Mouse (Mus musculus): Measurements from ENCODE around the gene Naxd. TPM values are rescaled to one million over a fixed set of nuclear protein-coding genes. Genes with fewer than 3 reads are reported as not detected.
A peak's percentile ranks its signal among the peaks of the same experiment; 100 is the strongest.

The Naxd gene
- polyA plus RNA-seq, 1 experiment from 2014 or later, result 145 TPM

DNA sequence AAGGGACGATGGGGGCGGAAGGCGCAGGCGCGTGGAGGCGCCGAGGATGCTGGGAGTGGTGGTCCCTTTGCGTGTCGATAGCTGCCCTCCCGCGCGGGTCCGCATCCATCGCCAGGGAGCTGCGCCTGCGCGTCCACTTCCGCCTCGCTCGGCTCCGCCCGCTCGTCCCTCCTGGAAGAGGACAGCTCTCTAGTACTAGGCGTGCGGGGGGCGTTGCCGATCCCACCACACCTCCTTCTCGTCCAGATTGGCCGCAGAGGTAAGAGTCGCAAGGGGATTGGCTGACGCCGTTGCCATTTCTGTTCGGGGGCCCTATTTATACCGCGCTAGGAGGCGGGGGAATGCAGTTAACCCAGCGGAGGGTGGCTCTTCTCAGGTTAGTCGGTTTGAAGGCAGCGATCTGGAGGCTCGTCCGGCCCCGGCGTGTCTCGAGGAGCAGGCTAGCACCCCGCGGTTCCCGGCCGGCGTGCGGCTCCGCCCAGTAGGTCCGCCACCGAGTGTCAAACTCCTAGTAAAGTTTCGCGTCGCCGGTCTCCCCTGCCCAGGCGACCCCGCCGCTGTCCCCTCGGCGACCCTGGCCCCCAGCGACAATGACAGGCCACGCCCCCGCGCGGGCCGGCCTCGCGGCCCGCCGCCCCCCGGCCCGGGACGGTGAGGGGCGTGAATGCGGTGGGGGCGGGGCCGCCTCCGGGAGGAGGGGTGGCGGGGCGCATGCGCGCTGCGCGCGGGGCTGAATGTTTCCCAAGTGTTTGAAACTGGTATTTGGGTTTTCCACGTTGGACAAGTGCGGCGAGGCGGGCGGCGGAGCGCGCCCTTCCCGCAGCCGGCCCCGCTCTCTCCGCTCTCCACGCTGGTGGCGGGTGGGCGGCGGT lies 58.6 kb downstream of the Naxd start:
- WGBS, result under 1% methylated on average over 103 of the region's 103 CpGs
- peaks cover 28% of the 10 kb centered on the region for H3K4me1 ChIP-seq (replicated peaks; ENCODE audit: control insufficient read depth, insufficient read depth, low read length)
- no peaks in the 10 kb centered on the region for H3K36me3 ChIP-seq (replicated peaks; ENCODE audit: control insufficient read depth, insufficient read depth)
- DNase-seq (ENCODE audit: low spot score) (peak; percentile 98), ATAC-seq (ENCODE audit: low FRiP score) (peak; percentile 88)
- peak overlapping the region; percentile 93 for H3K9ac ChIP-seq
- H3K27ac ChIP-seq, result peak overlapping the region; percentile 100
- peak overlapping the region; percentile 59 for H3K4me2 ChIP-seq (replicated peaks)
- no peaks in the 10 kb centered on the region for H3K27me3 ChIP-seq (ENCODE audit: control insufficient read depth, insufficient read depth, low read length)
- H3K4me3 ChIP-seq (replicated peaks; ENCODE audit: low read length), result peak overlapping the region; percentile 91
- no peaks in the 10 kb centered on the region for H3K9me3 ChIP-seq (ENCODE audit: control insufficient read depth, low read length)

DNA sequence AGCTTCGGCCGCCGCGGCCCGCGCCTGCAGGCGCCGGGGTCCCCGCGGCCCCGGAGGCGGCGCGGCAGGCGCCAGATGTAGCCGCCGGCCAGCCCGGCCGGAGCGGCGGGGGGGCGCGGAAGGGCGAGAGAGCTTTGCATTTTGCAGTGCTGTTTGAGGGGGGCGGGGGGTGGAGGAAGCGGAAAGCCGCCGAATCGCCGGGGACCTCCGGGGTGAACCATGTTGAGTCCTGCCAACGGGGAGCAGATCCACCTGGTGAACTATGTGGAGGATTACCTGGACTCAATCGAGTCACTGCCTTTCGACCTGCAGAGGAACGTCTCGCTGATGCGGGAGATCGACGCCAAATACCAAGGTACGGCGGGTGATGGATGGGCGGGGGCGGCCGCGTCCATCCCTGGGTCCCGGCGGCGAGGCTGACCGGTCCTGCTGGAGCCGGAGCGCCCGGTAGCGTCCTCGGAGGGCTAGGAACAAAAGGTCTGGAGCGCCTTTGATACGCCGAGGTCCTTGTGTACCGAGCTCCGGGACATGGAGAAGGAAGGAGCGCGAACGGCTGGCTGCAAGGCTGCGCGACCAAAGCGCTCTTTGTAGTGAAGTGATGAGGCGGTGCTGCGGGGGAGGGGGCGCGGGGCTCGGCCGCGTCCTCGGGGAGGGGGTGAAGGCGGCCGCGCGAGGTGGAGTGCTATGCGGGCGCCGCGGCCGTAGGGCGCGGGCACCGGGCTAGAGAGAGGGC lies 59.6 kb downstream of the Naxd start:
- peak overlapping the region; percentile 93 for H3K9ac ChIP-seq
- WGBS, result under 1% methylated on average over 82 of the region's 85 CpGs
- H3K4me2 ChIP-seq (replicated peaks), result peak overlapping the region; percentile 59
- H3K4me1 ChIP-seq (replicated peaks; ENCODE audit: control insufficient read depth, insufficient read depth, low read length), result peaks cover 27% of the 10 kb centered on the region
- no peaks in the 10 kb centered on the region for H3K27me3 ChIP-seq (ENCODE audit: control insufficient read depth, insufficient read depth, low read length)
- H3K36me3 ChIP-seq (replicated peaks; ENCODE audit: control insufficient read depth, insufficient read depth), result peaks cover 6% of the 10 kb centered on the region
- H3K9me3 ChIP-seq (ENCODE audit: control insufficient read depth, low read length), result no peaks in the 10 kb centered on the region
- peak overlapping the region; percentile 91 for H3K4me3 ChIP-seq (replicated peaks; ENCODE audit: low read length)
- DNase-seq (ENCODE audit: low spot score) (peak; percentile 31), ATAC-seq (ENCODE audit: low FRiP score) (no peak)
- peak overlapping the region; percentile 100 for H3K27ac ChIP-seq

DNA sequence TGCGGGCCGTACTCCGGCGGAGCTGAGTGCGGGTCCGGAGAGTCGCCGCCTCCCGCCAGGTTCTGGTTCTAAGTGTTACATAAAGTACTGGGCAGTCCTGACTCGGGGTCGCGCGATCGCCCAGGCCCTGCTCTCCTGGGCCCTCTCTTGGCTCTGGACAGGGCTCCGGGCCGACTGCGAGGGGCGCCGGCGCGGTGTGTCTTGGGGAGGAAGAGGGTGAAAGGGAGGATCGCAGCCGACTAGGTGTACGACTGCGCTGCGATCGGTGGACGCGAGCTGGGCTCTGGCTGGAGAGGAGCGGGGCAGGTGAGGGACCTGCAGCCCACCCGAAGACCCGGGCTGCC lies 60.1 kb downstream of the Naxd start:
- ATAC-seq (ENCODE audit: low FRiP score) (no peak), DNase-seq (ENCODE audit: low spot score) (peak; percentile 26)
- peaks cover 12% of the 10 kb centered on the region for H3K36me3 ChIP-seq (replicated peaks; ENCODE audit: control insufficient read depth, insufficient read depth)
- peak overlapping the region; percentile 100 for H3K27ac ChIP-seq
- H3K4me3 ChIP-seq (replicated peaks; ENCODE audit: low read length), result peak overlapping the region; percentile 91
- WGBS, result under 1% methylated on average over 32 of the region's 32 CpGs
- no peaks in the 10 kb centered on the region for H3K9me3 ChIP-seq (ENCODE audit: control insufficient read depth, low read length)
- peaks cover 27% of the 10 kb centered on the region for H3K4me1 ChIP-seq (replicated peaks; ENCODE audit: control insufficient read depth, insufficient read depth, low read length)
- H3K27me3 ChIP-seq (ENCODE audit: control insufficient read depth, insufficient read depth, low read length), result no peaks in the 10 kb centered on the region
- peak overlapping the region; percentile 93 for H3K9ac ChIP-seq
- peak overlapping the region; percentile 59 for H3K4me2 ChIP-seq (replicated peaks)

- Histone ChIP-seq H3K36me3 (replicated peaks; ENCODE audit: control insufficient read depth, insufficient read depth) (peaks cover 15% of the 10 kb centered on the region), H3K4me1 (replicated peaks; ENCODE audit: control insufficient read depth, insufficient read depth, low read length) (peaks cover 27% of the 10 kb centered on the region), H3K9ac (peak overlapping the region; percentile 93), H3K9me3 (ENCODE audit: control insufficient read depth, low read length) (no peaks in the 10 kb centered on the region), H3K4me3 (replicated peaks; ENCODE audit: low read length) (peak overlapping the region; percentile 91), H3K27me3 (ENCODE audit: control insufficient read depth, insufficient read depth, low read length) (no peaks in the 10 kb centered on the region), H3K27ac (peak overlapping the region; percentile 100), H3K4me2 (replicated peaks) (peak overlapping the region; percentile 65)
- DNase-seq (ENCODE audit: low spot score) (peak; percentile 96), ATAC-seq (ENCODE audit: low FRiP score) (peak; percentile 85)
- under 1% methylated on average over 64 of the region's 67 CpGs for WGBS
Observed at GRCm38 (mm10) chr8:11557768-11558629, 60.7 kb downstream of the Naxd start.

DNA sequence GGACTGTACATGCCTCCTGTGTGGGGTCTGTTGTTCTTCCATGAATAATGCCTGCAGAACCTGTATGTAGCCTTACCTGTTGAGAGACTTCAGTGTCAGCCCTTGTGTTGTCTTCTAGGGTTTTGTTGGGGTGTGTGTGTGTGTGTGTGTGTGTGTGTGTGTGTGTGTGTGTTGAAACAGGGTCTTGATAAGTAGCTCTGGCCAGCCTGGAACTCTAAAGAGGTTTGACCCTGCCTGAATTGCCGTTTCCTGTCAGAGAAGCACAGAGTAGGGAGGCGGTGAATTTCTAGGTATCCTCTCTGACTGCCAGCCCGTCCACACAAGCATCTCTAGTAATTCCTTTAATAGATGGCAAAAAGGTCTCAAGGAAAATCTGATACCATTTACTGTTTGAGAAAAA lies 62.2 kb downstream of the Naxd start:
- H3K4me3 ChIP-seq (replicated peaks; ENCODE audit: low read length), result no peak overlapping the region
- DNase-seq (ENCODE audit: low spot score), result no peak
- peaks cover 30% of the 10 kb centered on the region for H3K36me3 ChIP-seq (replicated peaks; ENCODE audit: control insufficient read depth, insufficient read depth)
- 89% methylated on average over 3 of the region's 3 CpGs for WGBS
- H3K27ac ChIP-seq, result no peak overlapping the region
- peaks cover 19% of the 10 kb centered on the region for H3K4me1 ChIP-seq (replicated peaks; ENCODE audit: control insufficient read depth, insufficient read depth, low read length)
- no peak overlapping the region for H3K9ac ChIP-seq
- no peak for ATAC-seq (ENCODE audit: low FRiP score)
- no peaks in the 10 kb centered on the region for H3K27me3 ChIP-seq (ENCODE audit: control insufficient read depth, insufficient read depth, low read length)
- H3K4me2 ChIP-seq (replicated peaks), result peak overlapping the region; percentile 65
- H3K9me3 ChIP-seq (ENCODE audit: control insufficient read depth, low read length), result no peaks in the 10 kb centered on the region

DNA sequence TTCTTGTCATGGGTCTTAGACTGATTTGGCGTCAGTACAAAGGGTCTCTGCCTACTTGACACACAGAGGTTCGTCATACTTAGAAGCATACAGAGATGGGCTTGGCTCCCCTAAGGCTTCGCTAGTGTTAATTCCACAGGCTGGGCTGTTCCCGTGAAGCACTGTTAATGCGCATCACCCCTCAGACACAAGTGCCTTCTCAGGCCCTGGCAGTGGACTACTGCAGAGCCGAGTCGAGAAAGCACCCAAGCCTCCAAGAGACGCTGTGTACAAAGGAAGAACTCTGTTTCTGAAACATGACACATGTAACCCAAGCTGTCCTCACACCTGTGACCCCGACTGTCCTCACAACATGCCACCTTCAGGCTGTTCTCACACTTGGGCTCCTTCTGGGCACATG lies 62.9 kb downstream of the Naxd start:
- H3K27me3 ChIP-seq (ENCODE audit: control insufficient read depth, insufficient read depth, low read length), result no peaks in the 10 kb centered on the region
- H3K4me3 ChIP-seq (replicated peaks; ENCODE audit: low read length), result no peak overlapping the region
- H3K9me3 ChIP-seq (ENCODE audit: control insufficient read depth, low read length), result no peaks in the 10 kb centered on the region
- 87% methylated on average over 9 of the region's 9 CpGs for WGBS
- ATAC-seq (ENCODE audit: low FRiP score) (no peak), DNase-seq (ENCODE audit: low spot score) (no peak)
- no peak overlapping the region for H3K4me2 ChIP-seq (replicated peaks)
- peaks cover 18% of the 10 kb centered on the region for H3K4me1 ChIP-seq (replicated peaks; ENCODE audit: control insufficient read depth, insufficient read depth, low read length)
- no peak overlapping the region for H3K27ac ChIP-seq
- H3K36me3 ChIP-seq (replicated peaks; ENCODE audit: control insufficient read depth, insufficient read depth), result peaks cover 34% of the 10 kb centered on the region
- no peak overlapping the region for H3K9ac ChIP-seq

DNA sequence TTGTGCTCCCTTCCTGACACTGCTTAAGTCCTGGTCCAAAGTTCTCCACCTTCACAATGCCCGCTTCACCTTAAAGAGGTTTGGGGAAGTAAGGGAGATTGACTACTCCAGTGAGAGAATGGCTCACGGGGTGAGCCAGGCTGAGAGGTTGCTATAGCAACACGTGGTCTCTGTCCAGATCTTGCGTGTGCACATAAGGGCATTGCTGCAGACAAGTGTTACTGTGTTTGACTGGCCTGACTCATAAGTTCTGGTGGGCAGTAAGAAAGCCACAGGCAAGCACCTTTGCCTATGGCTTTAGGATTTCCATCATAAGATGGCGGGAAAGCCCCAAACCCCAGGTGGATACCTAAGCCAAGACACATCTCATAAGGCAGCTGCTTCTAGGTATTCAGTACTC lies 66.9 kb downstream of the Naxd start:
- no peak overlapping the region for H3K4me3 ChIP-seq (replicated peaks; ENCODE audit: low read length)
- ATAC-seq (ENCODE audit: low FRiP score) (no peak), DNase-seq (ENCODE audit: low spot score) (no peak)
- no peak overlapping the region for H3K9ac ChIP-seq
- no peak overlapping the region for H3K27ac ChIP-seq
- H3K4me2 ChIP-seq (replicated peaks), result no peak overlapping the region
- H3K36me3 ChIP-seq (replicated peaks; ENCODE audit: control insufficient read depth, insufficient read depth), result peaks cover 39% of the 10 kb centered on the region
- 83% methylated on average over 5 of the region's 5 CpGs for WGBS
- H3K4me1 ChIP-seq (replicated peaks; ENCODE audit: control insufficient read depth, insufficient read depth, low read length), result peaks cover 12% of the 10 kb centered on the region; the same call in 1 of the 2 replicates
- H3K27me3 ChIP-seq (ENCODE audit: control insufficient read depth, insufficient read depth, low read length), result no peaks in the 10 kb centered on the region
- no peaks in the 10 kb centered on the region for H3K9me3 ChIP-seq (ENCODE audit: control insufficient read depth, low read length)

All from hindbrain, embryonic 14.5 days (tissue).